Mouse (Mus musculus) gastrocnemius, postnatal 36 days (tissue): ENCODE results near the gene Cacna1i. TPM values are rescaled to one million over a fixed set of nuclear protein-coding genes. Genes with fewer than 3 reads are reported as not detected.

Experiments used
- DNase-seq, 2 experiments: peaks; one replicate each; pipeline ENCODE4 v3.0.0; 2022
- intact Hi-C: fragments of 180-260 bp; cut with DNase I; formaldehyde crosslinking; loops from one replicate; pipeline ENCODE4 v1.15.1; 2025
- total RNA-seq, 2 experiments: library from RNA; stranded (reverse); gene quantifications; 2 replicates each; pipeline ENCODE4 v1.2.3; 2021

Cacna1i gene
- total RNA-seq, 2 experiments from 2014 or later: 0.05 to 0.62 TPM

GRCm38 (mm10) chr15:80266281-80266680 lies 20.8 kb upstream of the Cacna1i start:
- intact Hi-C loops: loop anchor here (2.0 to 10.0 kb wide), 2 partner anchors 429 to 609 kb away; no protein-coding TSS in a partner anchor
- peak; percentile 36 to 43 for DNase-seq

GRCm38 (mm10) chr15:80271858-80272396 lies 15.1 kb upstream of the Cacna1i start:
- no peak for DNase-seq
- intact Hi-C loops: no loop called here

- intact Hi-C loops: no loop called here
- DNase-seq: no peak
These were observed 9.9 kb upstream of the Cacna1i start for GRCm38 (mm10) chr15:80277107-80277506.

GRCm38 (mm10) chr15:80277625-80278024 lies 9.4 kb upstream of the Cacna1i start:
- DNase-seq: peak in 1 of 2 experiments; percentile 31
- intact Hi-C loops: no loop called here

- intact Hi-C loops: no loop called here
- no peak for DNase-seq
These were observed 8.8 kb upstream of the Cacna1i start for GRCm38 (mm10) chr15:80278121-80278759.

GRCm38 (mm10) chr15:80279053-80279452 lies 8.0 kb upstream of the Cacna1i start:
- intact Hi-C loops: no loop called here
- DNase-seq: no peak

GRCm38 (mm10) chr15:80280646-80281045 lies 6.4 kb upstream of the Cacna1i start:
- intact Hi-C loops: no loop called here
- DNase-seq: no peak

- intact Hi-C loops: no loop called here
These were observed 998 bp downstream of the Cacna1i start for GRCm38 (mm10) chr15:80288036-80288435.

GRCm38 (mm10) chr15:80289436-80289835 lies 2.4 kb downstream of the Cacna1i start:
- peak; percentile 38 to 42 for DNase-seq
- intact Hi-C loops: no loop called here

More at GRCm38 (mm10) chr15:80288036-80288435, 998 bp downstream of the Cacna1i start:
- no peak for DNase-seq

GRCm38 (mm10) chr15:80297146-80297545 lies 10.1 kb downstream of the Cacna1i start:
- DNase-seq: no peak
- intact Hi-C loops: no loop called here

- intact Hi-C loops: no loop called here
- DNase-seq: no peak
These were observed 16.7 kb downstream of the Cacna1i start for GRCm38 (mm10) chr15:80303779-80304178.

GRCm38 (mm10) chr15:80304188-80304587 lies 17.1 kb downstream of the Cacna1i start:
- intact Hi-C loops: no loop called here
- no peak for DNase-seq

GRCm38 (mm10) chr15:80306146-80306545 lies 19.1 kb downstream of the Cacna1i start:
- intact Hi-C loops: no loop called here
- no peak for DNase-seq

- intact Hi-C loops: no loop called here
- DNase-seq: no peak
These were observed 27.7 kb downstream of the Cacna1i start for GRCm38 (mm10) chr15:80314731-80315130.

GRCm38 (mm10) chr15:80316966-80317634 lies 30.1 kb downstream of the Cacna1i start:
- DNase-seq: no peak
- intact Hi-C loops: no loop called here

GRCm38 (mm10) chr15:80317841-80318530 lies 30.9 kb downstream of the Cacna1i start:
- intact Hi-C loops: no loop called here
- no peak for DNase-seq

GRCm38 (mm10) chr15:80318543-80319255 lies 31.7 kb downstream of the Cacna1i start:
- intact Hi-C loops: no loop called here
- no peak for DNase-seq

- intact Hi-C loops: no loop called here
These were observed 32.3 kb downstream of the Cacna1i start for GRCm38 (mm10) chr15:80319315-80319714.

GRCm38 (mm10) chr15:80319921-80320320 lies 32.9 kb downstream of the Cacna1i start:
- intact Hi-C loops: no loop called here
- DNase-seq: no peak

More at GRCm38 (mm10) chr15:80319315-80319714, 32.3 kb downstream of the Cacna1i start:
- DNase-seq: no peak

GRCm38 (mm10) chr15:80325207-80325606 lies 38.2 kb downstream of the Cacna1i start:
- intact Hi-C loops: no loop called here
- no peak for DNase-seq
